Mouse (Mus musculus) embryonic facial prominence, embryonic 12.5 days (tissue): ENCODE measurements around the gene Sgcd. TPM values are rescaled to one million over a fixed set of nuclear protein-coding genes. Genes with fewer than 3 reads are reported as not detected.

ENCODE experiments used
- ATAC-seq: fragments of 200-750 bp; cut with Nextera tagmentation; 2 replicates; pipeline ENCODE4 v1.8.0; 2017; ENCODE audit not compliant: insufficient number of reproducible peaks, insufficient read depth, low FRiP score, low TSS enrichment
- H3K27ac ChIP-seq: fragments of 300-500 bp; sonication (generic); 2 replicates; pipeline ENCODE4 v1.5.1; 2016; ENCODE audit warnings: mild to moderate bottlenecking
- H3K27me3 ChIP-seq: fragments of 300-500 bp; sonication (generic); 2 replicates; pipeline ENCODE4 v1.6.1; 2016; ENCODE audit warnings: mild to moderate bottlenecking, moderate library complexity
- H3K36me3 ChIP-seq: fragments of 300-500 bp; sonication (generic); 2 replicates; pipeline ENCODE4 v1.6.1; 2016; ENCODE audit warnings: mild to moderate bottlenecking
- H3K4me1 ChIP-seq: fragments of 300-500 bp; sonication (generic); 2 replicates; pipeline ENCODE4 v1.6.1; 2016
- H3K4me2 ChIP-seq: fragments of 300-500 bp; sonication (generic); replicated peaks from 2 replicates; pipeline ENCODE4 v1.6.1; 2016; ENCODE audit warnings: mild to moderate bottlenecking, moderate library complexity
- H3K4me3 ChIP-seq: fragments of 300-500 bp; sonication (generic); 2 replicates; pipeline ENCODE4 v1.5.1; 2016; ENCODE audit warnings: mild to moderate bottlenecking
- H3K9ac ChIP-seq: fragments of 300-500 bp; sonication (generic); 2 replicates; pipeline ENCODE4 v1.6.1; 2016; ENCODE audit warnings: mild to moderate bottlenecking, moderate library complexity
- H3K9me3 ChIP-seq: fragments of 300-500 bp; sonication (generic); 2 replicates; pipeline ENCODE4 v1.6.1; 2016; ENCODE audit warnings: mild to moderate bottlenecking, moderate library complexity
- WGBS: fragments of 180-500 bp; shearing (Covaris S2); methylation state at CpG from one replicate; pipeline ENCODE4 v1.1.7; 2016; 5-methylcytosine and 5-hydroxymethylcytosine counted together
- polyA plus RNA-seq: library from polyadenylated mRNA; unstranded; fragments of >200 nt; fragmentation: Nextera tagmentation; extraction: Ambion mirVana; gene quantifications from 2 replicates; pipeline ENCODE4 v1.2.1, GENCODE M21; 2016

The Sgcd gene
- polyA plus RNA-seq, 1 experiment from 2014 or later = 11.7 TPM

- Histone ChIP-seq H3K36me3 (no peaks in the 10 kb centered on the region), H3K27ac (no peak overlapping the region), H3K4me2 (no peak overlapping the region), H3K9ac (no peak overlapping the region), H3K27me3 (no peaks in the 10 kb centered on the region), H3K4me1 (0 out of 2 replicates have a peak, but pooled peaks cover 6% of the 10 kb centered on the region), H3K4me3 (no peak overlapping the region), H3K9me3 (no peaks in the 10 kb centered on the region)
- WGBS = 88% methylated on average over 4 of the region's 4 CpGs
- no peak for ATAC-seq
These were observed 874.4 kb downstream of the Sgcd start for GRCm38 (mm10) chr11:47114366-47114765.

GRCm38 (mm10) chr11:47113081-47113480 lies 875.7 kb downstream of the Sgcd start:
- 24% methylated on average over 5 of the region's 5 CpGs for WGBS
- H3K9ac ChIP-seq = no peak overlapping the region
- 0 out of 2 replicates have a peak overlapping the region, but pooled peaks have one; percentile 1 for H3K27ac ChIP-seq
- ATAC-seq = no peak
- H3K4me3 ChIP-seq = no peak overlapping the region
- H3K36me3 ChIP-seq = no peaks in the 10 kb centered on the region
- H3K9me3 ChIP-seq = no peaks in the 10 kb centered on the region
- no peaks in the 10 kb centered on the region for H3K27me3 ChIP-seq
- H3K4me1 ChIP-seq = 0 out of 2 replicates have a peak, but pooled peaks cover 6% of the 10 kb centered on the region
- H3K4me2 ChIP-seq = no peak overlapping the region

- Histone ChIP-seq H3K9ac (no peak overlapping the region), H3K4me3 (no peak overlapping the region), H3K4me1 (0 out of 2 replicates have a peak, but pooled peaks cover 2% of the 10 kb centered on the region), H3K27me3 (no peaks in the 10 kb centered on the region), H3K27ac (no peak overlapping the region), H3K9me3 (no peaks in the 10 kb centered on the region), H3K36me3 (no peaks in the 10 kb centered on the region), H3K4me2 (no peak overlapping the region)
- no peak for ATAC-seq
These were observed 878.5 kb downstream of the Sgcd start for GRCm38 (mm10) chr11:47110314-47110713.

- no peak overlapping the region for H3K4me3 ChIP-seq
- H3K27ac ChIP-seq = no peak overlapping the region
- 79% methylated on average over 2 of the region's 2 CpGs for WGBS
- H3K9me3 ChIP-seq = no peaks in the 10 kb centered on the region
- H3K4me1 ChIP-seq = 0 out of 2 replicates have a peak, but pooled peaks cover 2% of the 10 kb centered on the region
- no peaks in the 10 kb centered on the region for H3K36me3 ChIP-seq
- H3K9ac ChIP-seq = no peak overlapping the region
- no peak overlapping the region for H3K4me2 ChIP-seq
- no peak for ATAC-seq
- H3K27me3 ChIP-seq = no peaks in the 10 kb centered on the region
These were observed 881.1 kb downstream of the Sgcd start for GRCm38 (mm10) chr11:47107661-47108060.

GRCm38 (mm10) chr11:47093296-47093912 lies 895.4 kb downstream of the Sgcd start:
- H3K27ac ChIP-seq = no peak overlapping the region
- H3K27me3 ChIP-seq = no peaks in the 10 kb centered on the region
- H3K4me1 ChIP-seq = no peaks in the 10 kb centered on the region
- 77% methylated on average over 5 of the region's 5 CpGs for WGBS
- ATAC-seq = no peak
- no peak overlapping the region for H3K9ac ChIP-seq
- H3K9me3 ChIP-seq = no peaks in the 10 kb centered on the region
- H3K4me3 ChIP-seq = no peak overlapping the region
- H3K4me2 ChIP-seq = no peak overlapping the region
- H3K36me3 ChIP-seq = no peaks in the 10 kb centered on the region

GRCm38 (mm10) chr11:47082517-47082916 lies 906.3 kb downstream of the Sgcd start:
- H3K4me1 ChIP-seq = no peaks in the 10 kb centered on the region
- no peak overlapping the region for H3K27ac ChIP-seq
- ATAC-seq = no peak
- WGBS = 85% methylated on average over 1 of the region's 1 CpGs
- H3K36me3 ChIP-seq = no peaks in the 10 kb centered on the region
- H3K9ac ChIP-seq = no peak overlapping the region
- no peak overlapping the region for H3K4me3 ChIP-seq
- H3K4me2 ChIP-seq = no peak overlapping the region
- no peaks in the 10 kb centered on the region for H3K9me3 ChIP-seq
- no peaks in the 10 kb centered on the region for H3K27me3 ChIP-seq

- no peak overlapping the region for H3K4me2 ChIP-seq
- H3K9ac ChIP-seq = no peak overlapping the region
- no peaks in the 10 kb centered on the region for H3K27me3 ChIP-seq
- WGBS = 33% methylated on average over 1 of the region's 1 CpGs
- no peak overlapping the region for H3K27ac ChIP-seq
- H3K4me1 ChIP-seq = no peaks in the 10 kb centered on the region
- H3K4me3 ChIP-seq = no peak overlapping the region
- H3K9me3 ChIP-seq = no peaks in the 10 kb centered on the region
- H3K36me3 ChIP-seq = no peaks in the 10 kb centered on the region
- ATAC-seq = no peak
These were observed 915.2 kb downstream of the Sgcd start for GRCm38 (mm10) chr11:47073538-47073937.

GRCm38 (mm10) chr11:47071161-47071560 lies 917.6 kb downstream of the Sgcd start:
- H3K9ac ChIP-seq = no peak overlapping the region
- H3K36me3 ChIP-seq = no peaks in the 10 kb centered on the region
- H3K4me3 ChIP-seq = no peak overlapping the region
- H3K9me3 ChIP-seq = no peaks in the 10 kb centered on the region
- H3K27me3 ChIP-seq = no peaks in the 10 kb centered on the region
- no peak overlapping the region for H3K4me2 ChIP-seq
- 87% methylated on average over 2 of the region's 2 CpGs for WGBS
- ATAC-seq = no peak
- no peak overlapping the region for H3K27ac ChIP-seq
- H3K4me1 ChIP-seq = no peaks in the 10 kb centered on the region

- Histone ChIP-seq H3K9ac (no peak overlapping the region), H3K4me1 (no peaks in the 10 kb centered on the region), H3K36me3 (no peaks in the 10 kb centered on the region), H3K9me3 (no peaks in the 10 kb centered on the region), H3K4me2 (no peak overlapping the region), H3K27me3 (no peaks in the 10 kb centered on the region), H3K4me3 (no peak overlapping the region), H3K27ac (no peak overlapping the region)
- ATAC-seq = no peak
- 92% methylated on average over 2 of the region's 2 CpGs for WGBS
These were observed 918.9 kb downstream of the Sgcd start for GRCm38 (mm10) chr11:47069769-47070384.

- ATAC-seq = no peak
- no peaks in the 10 kb centered on the region for H3K4me1 ChIP-seq
- no peaks in the 10 kb centered on the region for H3K9me3 ChIP-seq
- no peaks in the 10 kb centered on the region for H3K36me3 ChIP-seq
- no peak overlapping the region for H3K9ac ChIP-seq
- WGBS = 76% methylated on average over 4 of the region's 4 CpGs
- no peaks in the 10 kb centered on the region for H3K27me3 ChIP-seq
- H3K4me3 ChIP-seq = no peak overlapping the region
- no peak overlapping the region for H3K27ac ChIP-seq
- no peak overlapping the region for H3K4me2 ChIP-seq
These were observed 925.1 kb downstream of the Sgcd start for GRCm38 (mm10) chr11:47063690-47064089.

- ATAC-seq = no peak
- Histone ChIP-seq H3K4me3 (no peak overlapping the region), H3K27ac (no peak overlapping the region), H3K9me3 (no peaks in the 10 kb centered on the region), H3K4me1 (no peaks in the 10 kb centered on the region), H3K9ac (no peak overlapping the region), H3K27me3 (no peaks in the 10 kb centered on the region), H3K4me2 (no peak overlapping the region), H3K36me3 (no peaks in the 10 kb centered on the region)
- WGBS = 68% methylated on average over 2 of the region's 2 CpGs
These were observed 938.4 kb downstream of the Sgcd start for GRCm38 (mm10) chr11:47050390-47050789.

GRCm38 (mm10) chr11:47049756-47050155 lies 939.0 kb downstream of the Sgcd start:
- H3K9me3 ChIP-seq = no peaks in the 10 kb centered on the region
- H3K27ac ChIP-seq = no peak overlapping the region
- no peaks in the 10 kb centered on the region for H3K4me1 ChIP-seq
- H3K4me2 ChIP-seq = no peak overlapping the region
- H3K9ac ChIP-seq = no peak overlapping the region
- ATAC-seq = no peak
- H3K27me3 ChIP-seq = no peaks in the 10 kb centered on the region
- no peaks in the 10 kb centered on the region for H3K36me3 ChIP-seq
- H3K4me3 ChIP-seq = no peak overlapping the region
- WGBS = 82% methylated on average over 4 of the region's 4 CpGs
